Mouse (Mus musculus) kidney, postnatal 0 days (tissue): ENCODE data around the gene Aatk. TPM values are rescaled to one million over a fixed set of nuclear protein-coding genes. Genes with fewer than 3 reads are reported as not detected.

Experiments used
- ATAC-seq: fragments of 200-750 bp; cut with Nextera tagmentation; replicated peaks from 2 replicates; pipeline ENCODE4 v1.8.0; 2017; ENCODE audit warnings: low read depth, moderate number of reproducible peaks, moderate TSS enrichment, moderate library complexity; ENCODE audit not compliant: low FRiP score
- DNase-seq: peaks from one replicate; pipeline ENCODE4 v3.0.0-alpha.2; 2016; ENCODE audit warnings: low spot score
- H3K27ac ChIP-seq: fragments of 300-500 bp; sonication (generic); 2 replicates; pipeline ENCODE4 v1.5.1; 2014; ENCODE audit warnings: mild to moderate bottlenecking
- H3K27me3 ChIP-seq: fragments of 300-500 bp; sonication (generic); 2 replicates; pipeline ENCODE4 v1.6.1; 2014; ENCODE audit warnings: low read length, mixed read lengths; ENCODE audit not compliant: insufficient read depth
- H3K36me3 ChIP-seq: fragments of 300-500 bp; sonication (generic); 2 replicates; pipeline ENCODE4 v1.6.1; 2014; ENCODE audit warnings: low read length, mixed read lengths; ENCODE audit not compliant: insufficient read depth
- H3K4me1 ChIP-seq: fragments of 300-500 bp; sonication (generic); replicated peaks from 2 replicates; pipeline ENCODE4 v1.6.1; 2014; ENCODE audit warnings: antibody characterized with exemption, low read length, mixed read lengths; ENCODE audit not compliant: insufficient read depth
- H3K4me2 ChIP-seq: fragments of 300-500 bp; sonication (generic); 2 replicates; pipeline ENCODE4 v1.6.1; 2014; ENCODE audit warnings: mild to moderate bottlenecking, low read length, moderate library complexity, mixed read lengths
- H3K4me3 ChIP-seq: fragments of 300-500 bp; sonication (generic); replicated peaks from 2 replicates; pipeline ENCODE4 v1.5.1; 2014; ENCODE audit warnings: low read depth, low read length
- H3K9ac ChIP-seq: fragments of 300-500 bp; sonication (generic); 2 replicates; pipeline ENCODE4 v1.6.1; 2014; ENCODE audit warnings: low read depth, low read length
- H3K9me3 ChIP-seq: fragments of 300-500 bp; sonication (generic); replicated peaks from 2 replicates; pipeline ENCODE4 v1.6.1; 2016; ENCODE audit warnings: low read length, inconsistent platforms, mixed read lengths
- CTCF ChIP-seq: IDR thresholded peaks from 2 replicates; pipeline ENCODE4 v1.5.1; 2016; ENCODE audit warnings: antibody characterized with exemption, low read depth, mild to moderate bottlenecking, moderate library complexity
- WGBS: fragments of 180-500 bp; shearing (Covaris S2); extraction: QIAGEN DNeasy Blood & Tissue Kit; methylation state at CpG from one replicate; pipeline ENCODE4 v1.1.7; 2014; 5-methylcytosine and 5-hydroxymethylcytosine counted together
- polyA plus RNA-seq: library from polyadenylated mRNA; unstranded; fragments of >200 nt; fragmentation: Nextera tagmentation; extraction: Ambion mirVana; gene quantifications from 2 replicates; pipeline ENCODE4 v1.2.1, GENCODE M21; 2015

The Aatk gene
- polyA plus RNA-seq, 1 experiment from 2014 or later = 1.4 TPM

DNA sequence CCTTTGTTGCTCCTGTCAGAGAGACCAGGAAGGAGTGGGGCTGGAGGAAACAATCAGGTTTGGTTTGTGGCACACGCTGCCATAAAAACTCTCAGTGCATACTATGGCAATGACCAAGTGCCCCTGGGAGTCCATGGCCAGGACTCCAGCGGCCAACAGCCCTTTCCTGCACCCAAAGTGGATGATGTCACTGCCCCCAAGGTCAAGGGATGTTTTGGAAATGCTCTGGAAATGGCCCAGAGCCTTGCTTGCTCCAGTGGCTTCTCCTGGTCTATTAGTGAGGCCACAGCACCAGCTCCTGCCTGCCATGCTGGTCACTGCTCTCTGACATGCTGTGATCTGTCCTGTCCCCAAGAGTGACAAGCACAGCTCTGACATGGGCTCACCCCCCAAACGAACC, 29.2 kb upstream of the Aatk start:
- peaks cover 36% of the 10 kb centered on the region for H3K36me3 ChIP-seq
- no peak for ATAC-seq
- 61% methylated on average over 3 of the region's 3 CpGs for WGBS

DNA sequence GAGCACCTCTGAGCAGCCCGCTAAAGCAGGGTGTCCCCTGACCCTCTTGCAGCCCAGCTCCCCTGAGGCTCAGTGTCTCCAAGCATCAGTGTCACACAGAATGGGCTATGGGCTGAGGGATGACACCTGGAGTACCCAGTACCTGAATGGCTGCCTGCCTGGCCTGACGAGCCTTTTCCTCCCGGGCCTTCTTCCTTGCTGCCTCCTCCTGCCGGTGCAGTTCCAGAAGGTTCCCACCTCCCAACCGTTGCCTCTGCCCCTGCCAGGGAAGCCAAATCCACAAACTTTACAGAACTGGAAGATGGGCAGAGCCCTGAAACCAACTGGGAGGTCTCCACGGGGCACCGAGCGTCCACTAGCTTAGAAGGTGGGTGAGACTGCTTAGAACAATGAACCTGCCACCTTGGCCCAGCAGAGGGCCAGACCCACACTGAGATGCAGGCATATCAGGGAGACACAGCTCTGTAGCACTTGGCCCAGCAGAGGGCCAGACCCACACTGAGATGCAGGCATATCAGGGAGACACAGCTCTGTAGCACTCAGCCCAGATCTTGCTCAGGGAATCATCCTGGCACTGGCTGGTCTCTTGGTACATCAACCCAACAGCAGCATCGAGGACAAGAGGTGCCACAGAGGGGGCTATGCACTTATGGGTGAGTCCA, 26.1 kb upstream of the Aatk start:
- no peak overlapping the region for H3K9ac ChIP-seq
- peaks cover 39% of the 10 kb centered on the region for H3K36me3 ChIP-seq
- H3K4me1 ChIP-seq = no peaks in the 10 kb centered on the region
- 80% methylated on average over 9 of the region's 9 CpGs for WGBS
- no peak overlapping the region for H3K4me2 ChIP-seq
- no peaks in the 10 kb centered on the region for H3K9me3 ChIP-seq
- DNase-seq (no peak), ATAC-seq (no peak)
- H3K4me3 ChIP-seq = no peak overlapping the region
- no peak overlapping the region for H3K27ac ChIP-seq
- TF ChIP-seq CTCF = peak; percentile 64
- H3K27me3 ChIP-seq = no peaks in the 10 kb centered on the region

More for the DNA sequence above, 29.2 kb upstream of the Aatk start:
- H3K4me3 ChIP-seq = no peak overlapping the region
- no peaks in the 10 kb centered on the region for H3K4me1 ChIP-seq
- 0 out of 2 replicates have a peak overlapping the region, but pooled peaks have one; percentile 24 for H3K9ac ChIP-seq
- no peak overlapping the region for H3K27ac ChIP-seq
- DNase-seq = no peak
- no peak for TF ChIP-seq CTCF
- no peaks in the 10 kb centered on the region for H3K9me3 ChIP-seq
- no peaks in the 10 kb centered on the region for H3K27me3 ChIP-seq
- H3K4me2 ChIP-seq = no peak overlapping the region

DNA sequence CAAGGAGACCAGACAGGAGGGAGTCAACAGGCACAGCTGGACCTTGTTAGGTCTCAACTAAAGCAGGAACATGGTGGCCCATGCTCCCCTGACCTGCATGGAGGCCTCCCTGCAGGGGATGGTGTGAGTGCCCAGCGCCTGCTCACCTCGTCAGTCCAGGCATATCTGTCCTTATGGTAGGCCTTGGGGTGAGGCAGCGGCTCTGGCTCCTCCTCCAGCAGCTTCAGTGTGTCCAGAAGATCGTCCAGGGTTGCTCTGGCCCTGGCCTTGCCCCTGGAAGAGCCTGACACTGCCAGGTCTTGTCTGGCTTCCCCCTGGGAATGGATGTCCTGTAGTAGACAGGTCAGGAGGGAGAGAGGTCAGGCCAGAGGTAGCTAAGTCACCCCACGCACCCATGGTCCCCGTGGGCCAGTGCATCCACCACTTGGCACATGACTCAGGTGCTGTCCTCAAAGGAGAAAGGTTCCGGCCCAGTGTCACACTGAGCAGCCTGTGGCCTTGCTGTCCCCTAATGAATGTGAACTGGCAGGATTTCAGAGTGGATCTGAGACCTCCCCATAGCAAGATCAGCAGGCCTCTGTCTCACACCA, 24.9 kb upstream of the Aatk start:
- Histone ChIP-seq H3K9me3 (no peaks in the 10 kb centered on the region), H3K27ac (no peak overlapping the region), H3K4me2 (no peak overlapping the region), H3K36me3 (peaks cover 41% of the 10 kb centered on the region), H3K4me1 (no peaks in the 10 kb centered on the region), H3K9ac (no peak overlapping the region), H3K4me3 (no peak overlapping the region), H3K27me3 (no peaks in the 10 kb centered on the region)
- WGBS = 81% methylated on average over 7 of the region's 7 CpGs
- no peak for TF ChIP-seq CTCF
- ATAC-seq = no peak
- no peak for DNase-seq

DNA sequence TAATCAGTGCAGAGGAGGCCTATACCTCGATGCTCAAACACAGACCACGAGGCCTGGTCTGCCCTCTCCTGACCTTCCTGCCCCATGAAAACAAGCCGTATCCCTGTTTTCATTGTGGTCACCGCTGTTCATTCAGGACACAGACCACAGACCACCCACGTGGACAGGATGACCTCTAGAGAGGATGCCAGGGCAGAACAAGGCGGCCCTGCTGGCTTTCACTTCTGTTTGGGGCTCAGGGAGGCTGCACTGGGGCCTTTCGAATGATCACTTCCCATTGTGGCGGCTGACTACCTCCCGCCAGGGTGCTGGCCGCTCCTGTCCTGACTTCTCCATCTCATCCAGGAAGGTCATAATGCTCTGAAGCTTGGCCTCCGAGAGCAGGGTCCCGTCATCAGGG, 24.1 kb upstream of the Aatk start:
- peaks cover 40% of the 10 kb centered on the region for H3K36me3 ChIP-seq

DNA sequence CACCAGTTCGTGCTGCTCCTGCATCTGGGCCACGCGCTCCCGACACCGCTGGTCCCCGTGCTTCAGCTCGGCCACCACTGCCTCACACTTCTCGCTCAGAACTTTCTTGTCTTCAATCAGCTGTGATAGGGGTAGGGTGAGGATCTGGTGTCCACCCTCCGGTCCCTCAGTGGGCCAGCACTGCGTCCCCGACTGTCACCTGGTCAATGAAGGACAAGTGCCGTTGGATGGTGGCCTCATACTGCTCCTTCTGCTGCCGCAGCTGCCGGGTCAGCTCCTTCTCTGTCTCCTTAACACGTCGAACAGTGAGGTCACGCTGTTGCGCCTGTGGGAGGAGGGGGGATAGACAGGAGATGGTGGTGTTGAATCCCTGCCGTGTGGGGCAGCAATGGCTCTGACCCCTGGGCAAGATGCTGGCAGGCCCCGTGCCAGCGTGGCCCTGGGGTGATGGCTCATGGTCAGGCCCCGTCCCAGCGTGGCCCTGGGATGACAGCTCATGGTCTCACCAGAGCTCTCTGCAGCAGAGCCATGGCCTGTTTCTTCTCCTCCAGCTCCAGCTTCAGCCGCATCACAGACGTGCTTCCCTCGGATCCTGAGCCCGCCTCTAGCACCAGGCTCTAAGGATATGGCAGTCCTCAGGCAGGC, 23.4 kb upstream of the Aatk start:
- no peak overlapping the region for H3K4me3 ChIP-seq
- H3K27ac ChIP-seq = no peak overlapping the region
- ATAC-seq (no peak), DNase-seq (no peak)
- WGBS = 91% methylated on average over 27 of the region's 27 CpGs
- H3K36me3 ChIP-seq = peaks cover 40% of the 10 kb centered on the region
- H3K9ac ChIP-seq = no peak overlapping the region
- H3K4me1 ChIP-seq = no peaks in the 10 kb centered on the region
- H3K9me3 ChIP-seq = no peaks in the 10 kb centered on the region
- H3K4me2 ChIP-seq = no peak overlapping the region
- TF ChIP-seq CTCF = no peak
- no peaks in the 10 kb centered on the region for H3K27me3 ChIP-seq

More for the DNA sequence above, 24.1 kb upstream of the Aatk start:
- Histone ChIP-seq H3K27ac (no peak overlapping the region), H3K9me3 (no peaks in the 10 kb centered on the region), H3K4me2 (no peak overlapping the region), H3K9ac (no peak overlapping the region), H3K27me3 (no peaks in the 10 kb centered on the region), H3K4me1 (no peaks in the 10 kb centered on the region), H3K4me3 (no peak overlapping the region)
- TF ChIP-seq CTCF = no peak
- 55% methylated on average over 12 of the region's 12 CpGs for WGBS
- ATAC-seq = no peak
- no peak for DNase-seq

DNA sequence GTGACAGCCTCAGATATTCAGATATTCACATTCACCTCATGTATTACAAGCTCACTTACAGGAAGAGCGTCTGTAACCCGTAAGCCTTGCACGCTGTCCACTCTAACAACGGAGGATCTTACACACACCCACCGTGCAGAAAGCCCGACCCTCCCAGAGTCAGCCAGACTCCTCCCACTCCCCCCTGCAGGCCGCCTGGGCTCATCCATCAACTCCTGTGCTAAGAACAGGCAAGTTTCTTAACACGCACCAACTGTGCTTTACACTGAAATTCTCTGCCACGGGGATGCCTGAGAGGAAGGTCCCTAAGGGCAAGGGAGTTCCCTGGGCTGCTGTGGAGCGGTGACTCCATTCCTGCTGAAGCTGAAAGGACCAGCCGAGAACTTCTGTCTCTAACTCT, 22.3 kb upstream of the Aatk start:
- Histone ChIP-seq H3K9ac (no peak overlapping the region), H3K27ac (no peak overlapping the region), H3K4me2 (no peak overlapping the region), H3K27me3 (no peaks in the 10 kb centered on the region), H3K4me3 (no peak overlapping the region), H3K9me3 (no peaks in the 10 kb centered on the region), H3K36me3 (peaks cover 35% of the 10 kb centered on the region), H3K4me1 (no peaks in the 10 kb centered on the region)
- no peak for ATAC-seq
- no peak for TF ChIP-seq CTCF
- no peak for DNase-seq
- WGBS = 42% methylated on average over 11 of the region's 11 CpGs
